29 mouse cellular contexts compared by ENCODE assay signal in genomic region chr13:20213861-20214260, GRCm38 (mm10).
"Had no signal": no experiment of that assay in that cellular context is flagged by ENCODE, and none has a peak within 500 bp of the region (broad histone marks: within the 10 kb centered on the region; RNA-seq: fewer than 3 reads in every experiment).

No protein-coding gene starts in this region.

- H3K27ac ChIP-seq: embryonic facial prominence, embryonic 10.5 days; embryonic facial prominence, embryonic 12.5 days; embryonic facial prominence, embryonic 13.5 days; embryonic facial prominence, embryonic 15.5 days; forebrain, embryonic 10.5 days; forebrain, embryonic 12.5 days; forebrain, embryonic 13.5 days; forebrain, embryonic 15.5 days; gastrocnemius, adult 2 months; heart, adult 2 months had no signal

- ATAC-seq: forebrain, embryonic 13.5 days; forebrain, embryonic 14.5 days; forebrain, embryonic 15.5 days; forebrain, embryonic 16.5 days; forebrain, postnatal 0 days had no signal

- H3K27me3 ChIP-seq: embryonic facial prominence, embryonic 12.5 days; embryonic facial prominence, embryonic 13.5 days; embryonic facial prominence, embryonic 15.5 days; forebrain, embryonic 12.5 days; forebrain, embryonic 13.5 days; forebrain, embryonic 15.5 days had no signal

- H3K4me2 ChIP-seq: embryonic facial prominence, embryonic 12.5 days; embryonic facial prominence, embryonic 13.5 days; embryonic facial prominence, embryonic 15.5 days; forebrain, embryonic 12.5 days; forebrain, embryonic 13.5 days; forebrain, embryonic 15.5 days had no signal

- H3K4me3 ChIP-seq: embryonic facial prominence, embryonic 10.5 days; embryonic facial prominence, embryonic 12.5 days; embryonic facial prominence, embryonic 13.5 days; embryonic facial prominence, embryonic 15.5 days; erythroblast, embryonic 14.5 days; forebrain, embryonic 10.5 days; forebrain, embryonic 12.5 days; forebrain, embryonic 13.5 days; forebrain, embryonic 15.5 days; gastrocnemius, adult 2 months; heart, adult 2 months had no signal

- H3K36me3 ChIP-seq: embryonic facial prominence, embryonic 10.5 days; embryonic facial prominence, embryonic 12.5 days; embryonic facial prominence, embryonic 13.5 days; embryonic facial prominence, embryonic 15.5 days; forebrain, embryonic 10.5 days; forebrain, embryonic 12.5 days; forebrain, embryonic 15.5 days had no signal

- H3K4me1 ChIP-seq: embryonic facial prominence, embryonic 13.5 days; embryonic facial prominence, embryonic 15.5 days; forebrain, embryonic 10.5 days; forebrain, embryonic 12.5 days; forebrain, embryonic 15.5 days had no signal

- H3K9me3 ChIP-seq: embryonic facial prominence, embryonic 10.5 days; embryonic facial prominence, embryonic 12.5 days; embryonic facial prominence, embryonic 13.5 days; embryonic facial prominence, embryonic 15.5 days; forebrain, embryonic 10.5 days; forebrain, embryonic 12.5 days; forebrain, embryonic 13.5 days; forebrain, embryonic 15.5 days had no signal

- DNase-seq: cerebellum, adult 18-20 months; cerebellum, adult 2 months; cerebellum, adult 8-10 months; cerebellum, adult 9-10 months; cerebellum, adult 9-11 months; cerebellum, postnatal 14 days; cerebellum, postnatal 25 days; cerebellum, postnatal 36 days; embryo, embryonic 11 days; forebrain, postnatal 0 days; gastrocnemius, adult 2 months; gastrocnemius, postnatal 10 days; gastrocnemius, postnatal 14 days; gastrocnemius, postnatal 25 days; gastrocnemius, postnatal 36 days; heart, adult 11 months; heart, adult 18-20 months; heart, adult 2 months had no signal

- H3K9ac ChIP-seq: embryonic facial prominence, embryonic 12.5 days; embryonic facial prominence, embryonic 13.5 days; embryonic facial prominence, embryonic 15.5 days; forebrain, embryonic 12.5 days; forebrain, embryonic 13.5 days; forebrain, embryonic 15.5 days; forebrain, postnatal 0 days had no signal
